Mouse (Mus musculus) C2C12 (cell line): Measurements from ENCODE around the gene Pex14.

Source experiments
- CEBPB ChIP-seq: IDR thresholded peaks from one replicate; pipeline ENCODE4 v1.6.1; 2011; ENCODE audit warnings: low read depth, mild to moderate bottlenecking, control low read depth, moderate library complexity
- CTCF ChIP-seq: IDR thresholded peaks from one replicate; pipeline ENCODE4 v1.5.1; 2011; ENCODE audit not compliant: control insufficient read depth, insufficient read depth, insufficient read length
- FOSL1 ChIP-seq: IDR thresholded peaks from one replicate; pipeline ENCODE4 v1.8.0; 2011; ENCODE audit warnings: mild to moderate bottlenecking, low read length; ENCODE audit not compliant: poor library complexity, insufficient read depth, severe bottlenecking
- MAX ChIP-seq: IDR thresholded peaks from one replicate; pipeline ENCODE4 v1.6.1; 2011; ENCODE audit warnings: mild to moderate bottlenecking, control low read depth
- MYOD1 ChIP-seq: IDR thresholded peaks from one replicate; pipeline ENCODE4 v1.6.1; 2011; ENCODE audit warnings: low read depth; ENCODE audit not compliant: control insufficient read depth, insufficient read length
- USF1 ChIP-seq: IDR thresholded peaks from one replicate; pipeline ENCODE4 v1.6.1; 2011; ENCODE audit warnings: low read depth, mild to moderate bottlenecking, control low read depth, moderate library complexity

- TF ChIP-seq FOSL1 (no peak), CTCF (no peak), MAX (no peak), MYOD1 (no peak), CEBPB (no peak), USF1 (no peak)
Observed at GRCm38 (mm10) chr4:148952328-148953222, 147.1 kb downstream of the Pex14 start.
